Mouse (Mus musculus): Measurements from ENCODE around the gene Heatr5a.

The Heatr5a gene

GRCm38 (mm10) chr12:51847953-51848680 is 123.0 kb downstream of the Heatr5a start:
- no peak for DNase-seq (ENCODE audit: low spot score in 2 of 2)

DNA sequence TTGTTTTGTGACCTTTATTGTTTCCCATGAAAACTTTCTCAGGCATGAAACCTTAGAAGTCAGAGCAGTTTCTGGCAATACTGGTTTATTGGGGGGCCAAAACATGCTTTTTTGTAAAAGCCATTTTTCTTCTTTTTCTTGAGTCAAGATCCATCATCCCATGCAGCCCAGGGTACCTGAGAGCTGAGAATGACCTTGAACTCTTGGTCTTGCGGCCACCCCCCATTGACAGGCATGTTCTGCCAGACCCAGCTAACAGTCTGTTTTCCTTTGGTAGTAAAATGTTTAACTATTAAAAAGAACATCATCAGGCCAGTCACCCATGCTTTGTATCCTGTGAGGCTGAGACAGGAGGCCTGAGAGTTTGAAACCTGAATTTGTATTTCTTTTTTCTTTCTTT is 125.9 kb downstream of the Heatr5a start:
- DNase-seq (ENCODE audit: low spot score in 2 of 2): no peak

GRCm38 (mm10) chr12:51844771-51845256 is 126.3 kb downstream of the Heatr5a start:
- DNase-seq (ENCODE audit: low spot score in 2 of 2): peak; percentile 93 to 95

DNA sequence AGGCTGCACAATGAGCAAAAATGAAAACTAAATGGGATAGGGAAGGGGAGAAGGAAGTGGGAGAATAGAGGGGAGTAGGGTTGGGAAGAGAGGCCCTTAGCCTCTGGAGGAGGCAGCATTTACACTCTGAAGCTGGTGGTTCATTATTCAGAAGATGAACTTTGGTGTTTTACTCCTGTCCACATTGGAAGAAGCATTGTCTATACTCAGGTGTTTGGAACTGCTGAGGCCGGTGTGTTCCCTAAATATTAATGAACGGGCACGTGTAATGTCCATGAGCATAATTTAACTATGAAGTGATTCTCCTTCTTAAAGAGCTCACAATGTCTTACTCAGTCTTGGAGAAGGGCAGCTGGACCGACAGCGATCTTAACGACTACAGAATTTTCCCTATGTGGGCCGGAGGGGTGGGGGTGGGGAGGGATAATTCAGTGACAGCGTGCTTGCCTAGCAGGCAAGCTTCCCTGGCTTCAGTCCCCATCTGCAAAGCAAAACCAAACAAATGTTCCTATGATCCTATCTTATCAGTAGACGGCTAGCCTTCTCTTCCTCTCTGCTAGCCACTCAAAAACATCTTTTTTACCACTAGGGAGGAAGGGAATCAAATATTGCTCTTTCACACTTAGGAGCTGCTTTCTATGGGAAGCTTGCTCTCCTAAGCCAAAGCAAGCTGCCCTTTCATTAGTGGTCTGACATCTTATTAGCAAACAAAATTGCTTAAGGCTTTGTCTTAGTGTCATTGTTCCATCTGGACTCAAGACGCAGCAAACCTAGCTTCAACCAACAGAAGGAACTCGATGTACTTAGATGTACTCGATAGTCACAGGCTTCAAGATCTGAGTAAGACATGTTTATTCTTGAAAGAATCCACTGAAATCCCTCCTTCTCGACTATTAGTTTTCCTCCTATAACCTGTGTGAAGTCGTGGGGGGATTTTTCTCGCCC is 127.3 kb downstream of the Heatr5a start:
- no peak for DNase-seq (ENCODE audit: low spot score in 2 of 2)

DNA sequence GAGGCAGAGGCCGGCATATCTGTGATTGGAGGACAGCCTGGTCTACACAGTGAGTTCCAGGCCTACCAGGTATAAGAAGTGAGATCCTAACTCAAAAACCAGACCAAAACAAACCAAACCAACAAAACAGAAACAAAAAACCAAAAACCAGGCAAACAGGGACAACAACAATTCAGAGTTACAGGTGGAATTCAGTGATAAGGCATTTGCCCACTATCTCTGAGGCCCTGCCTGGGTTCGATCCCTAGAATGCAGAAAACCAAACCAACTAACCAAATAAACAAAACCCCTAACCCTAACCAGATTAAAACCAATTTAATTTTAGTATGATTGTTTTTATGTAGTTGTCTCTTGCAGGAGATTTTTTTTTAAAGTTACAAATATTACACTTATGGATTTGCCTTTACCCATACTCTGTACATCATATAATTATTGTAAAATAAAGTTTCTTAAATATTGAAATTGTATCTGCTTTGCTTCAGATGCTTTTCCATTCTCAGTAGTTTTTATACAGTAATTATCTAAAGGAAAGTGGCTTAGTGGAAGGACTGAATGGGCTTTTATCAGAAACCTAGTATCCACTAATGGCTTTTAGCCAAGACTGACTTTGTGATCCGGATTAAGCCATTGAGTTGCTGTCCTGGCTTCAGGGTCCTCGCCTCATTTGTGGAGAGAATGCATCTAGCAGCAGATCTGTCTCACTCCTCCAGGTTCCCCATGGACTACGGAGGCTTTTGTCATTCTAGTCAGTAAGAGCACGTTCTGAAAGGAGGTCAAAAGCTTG is 128.8 kb downstream of the Heatr5a start:
- DNase-seq (ENCODE audit: low spot score in 2 of 2): no peak

- no peak for DNase-seq (ENCODE audit: low spot score in 2 of 2)
Observed at GRCm38 (mm10) chr12:51839856-51840255, 131.3 kb downstream of the Heatr5a start.

- no peak for DNase-seq (ENCODE audit: low spot score in 2 of 2)
Observed at GRCm38 (mm10) chr12:51835219-51835618, 135.9 kb downstream of the Heatr5a start.

- DNase-seq (ENCODE audit: low spot score in 2 of 2): no peak
Observed at GRCm38 (mm10) chr12:51831931-51832330, 139.2 kb downstream of the Heatr5a start.

DNA sequence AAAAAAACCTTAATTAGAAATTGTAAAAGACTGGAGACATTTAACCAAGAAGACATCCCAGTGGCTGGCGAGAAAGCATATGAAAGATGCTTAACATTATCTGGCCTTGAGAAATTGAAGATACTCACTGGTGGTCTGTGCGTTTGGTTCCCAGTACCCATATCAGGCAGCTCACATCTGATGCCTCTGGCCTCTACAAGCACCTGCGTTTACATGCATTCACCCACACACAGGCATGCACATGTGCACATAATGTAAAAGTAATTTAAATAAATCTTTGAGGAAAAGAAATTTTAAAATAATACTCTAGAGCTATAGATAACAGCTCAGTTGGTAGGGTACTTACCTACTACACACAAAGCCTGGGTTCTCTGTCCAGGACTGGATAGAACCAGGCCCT is 139.8 kb downstream of the Heatr5a start:
- DNase-seq (ENCODE audit: low spot score in 2 of 2): no peak

- DNase-seq (ENCODE audit: low spot score in 2 of 2): no peak
Observed at GRCm38 (mm10) chr12:51830671-51831070, 140.4 kb downstream of the Heatr5a start.

DNA sequence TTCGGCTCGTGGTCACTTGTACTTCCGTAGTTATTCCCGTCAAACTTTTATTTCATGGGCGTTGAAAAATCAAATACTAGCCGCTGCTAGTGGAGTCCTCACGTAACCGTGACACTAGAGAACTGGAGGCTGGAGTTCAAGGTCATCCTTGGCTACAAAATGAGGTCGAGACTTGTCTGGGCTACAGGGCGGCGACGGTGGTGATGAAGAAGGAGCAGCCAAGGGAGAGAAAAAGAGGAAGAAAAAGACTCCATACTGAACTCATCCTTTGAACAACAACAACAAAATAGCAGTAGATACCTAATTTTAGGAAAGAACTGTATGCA is 141.1 kb downstream of the Heatr5a start:
- no peak for DNase-seq (ENCODE audit: low spot score in 2 of 2)

DNA sequence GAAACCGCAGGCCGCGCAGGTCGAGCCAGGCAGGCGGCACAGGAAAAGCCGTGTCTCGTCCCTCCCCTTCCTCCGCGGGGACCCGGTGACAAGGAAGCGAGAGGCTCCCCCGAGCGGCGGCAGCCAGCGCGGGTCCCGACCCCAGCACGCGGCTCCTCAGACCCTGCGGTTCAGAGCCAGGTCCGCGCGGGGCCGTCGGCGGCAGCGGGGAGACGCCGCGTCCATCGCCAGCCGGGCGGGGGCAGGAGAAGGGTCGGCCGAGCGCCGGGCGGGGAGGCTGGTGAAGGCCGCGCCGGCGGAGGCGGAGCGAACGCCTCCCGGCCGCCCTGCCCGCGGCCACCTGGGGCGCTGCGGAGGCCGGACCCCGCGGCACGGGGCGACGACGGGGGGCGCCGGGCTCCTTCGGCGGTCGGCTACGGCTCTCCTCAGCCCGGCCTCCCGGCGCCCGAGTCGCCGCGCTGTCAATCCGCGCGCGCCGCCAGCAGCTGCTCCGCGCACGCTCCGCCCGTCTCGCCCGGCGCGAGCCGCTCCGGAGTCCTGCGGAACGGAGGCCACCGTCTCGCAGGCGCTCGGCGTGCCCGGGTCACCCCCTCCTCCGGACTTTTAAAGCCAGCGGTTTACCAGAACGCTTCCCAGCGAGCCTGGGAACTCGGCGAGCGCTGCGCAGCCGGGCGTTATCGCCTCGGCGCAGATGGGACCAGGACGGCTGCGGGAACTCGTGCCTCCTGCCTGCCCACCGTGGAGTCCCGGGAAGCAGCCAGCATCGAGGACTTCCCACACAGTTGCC is 141.6 kb downstream of the Heatr5a start, which contains the start of gene Hectd1:
TSS of gene Hectd1 (minus strand) at position 247 of the 787 bp plus-strand sequence.
- peak; percentile 74 to 77 for DNase-seq (ENCODE audit: low spot score in 2 of 2)

GRCm38 (mm10) chr12:51828716-51829289 is 142.3 kb downstream of the Heatr5a start:
- DNase-seq (ENCODE audit: low spot score in 2 of 2): peak; percentile 59 to 69

- no peak for DNase-seq (ENCODE audit: low spot score in 2 of 2)
Observed at GRCm38 (mm10) chr12:51827958-51828650, 143.0 kb downstream of the Heatr5a start.
